ENCODE assay signal across 8 mouse cellular contexts in the genomic region with DNA sequence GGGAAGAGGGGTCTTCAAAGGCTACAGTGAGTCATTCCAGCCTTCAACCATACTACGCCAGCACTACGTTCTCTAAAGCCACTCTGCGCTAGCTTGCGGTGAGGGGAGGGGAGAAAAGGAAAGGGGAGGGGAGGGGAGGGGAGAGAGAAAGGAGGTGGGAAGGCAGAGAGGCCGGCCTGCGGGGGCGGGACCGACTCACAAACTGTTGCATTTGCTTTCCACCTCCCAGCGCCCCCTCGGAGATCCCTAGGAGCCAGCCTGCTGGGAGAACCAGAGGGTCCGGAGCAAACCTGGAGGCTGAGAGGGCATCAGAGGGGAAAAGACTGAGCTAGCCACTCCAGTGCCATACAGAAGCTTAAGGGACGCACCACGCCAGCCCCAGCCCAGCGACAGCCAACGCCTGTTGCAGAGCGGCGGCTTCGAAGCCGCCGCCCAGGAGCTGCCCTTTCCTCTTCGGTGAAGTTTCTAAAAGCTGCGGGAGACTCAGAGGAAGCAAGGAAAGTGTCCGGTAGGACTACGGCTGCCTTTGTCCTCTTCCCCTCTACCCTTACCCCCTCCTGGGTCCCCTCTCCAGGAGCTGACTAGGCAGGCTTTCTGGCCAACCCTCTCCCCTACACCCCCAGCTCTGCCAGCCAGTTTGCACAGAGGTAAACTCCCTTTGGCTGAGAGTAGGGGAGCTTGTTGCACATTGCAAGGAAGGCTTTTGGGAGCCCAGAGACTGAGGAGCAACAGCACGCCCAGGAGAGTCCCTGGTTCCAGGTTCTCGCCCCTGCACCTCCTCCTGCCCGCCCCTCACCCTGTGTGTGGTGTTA. TPM values are rescaled to one million over a fixed set of nuclear protein-coding genes. Genes with fewer than 3 reads are reported as not detected.
DNase-seq lines count a peak whose midpoint lies in the region; ATAC-seq and TF ChIP-seq lines count a peak whose summit lies in the region.

A gene (plus strand): TSS at position 239 of the 812 bp plus-strand sequence.

- H3K9me3 ChIP-seq in embryonic facial prominence, embryonic 13.5 days, result no peaks in the 10 kb centered on the region
- no peaks in the 10 kb centered on the region for H3K9me3 ChIP-seq in heart, embryonic 14.5 days (ENCODE audit: control insufficient read depth, low read length)
- H3K9me3 ChIP-seq in kidney, embryonic 14.5 days (ENCODE audit: control insufficient read depth, low read length), result no peaks in the 10 kb centered on the region
- H3K9me3 ChIP-seq in lung, embryonic 16.5 days (ENCODE audit: control insufficient read depth, low read length), result no peaks in the 10 kb centered on the region

- peak within 1 kb of the TSS; percentile 44 for H3K4me3 ChIP-seq in thymus, adult 2 months (ENCODE audit: control insufficient read depth, insufficient read depth, low read length)
- peak within 1 kb of the TSS; percentile 43 for H3K4me3 ChIP-seq in embryonic facial prominence, embryonic 13.5 days
- H3K4me3 ChIP-seq in heart, embryonic 14.5 days (ENCODE audit: control insufficient read depth in 1 of 2, insufficient read depth in 1 of 2, low read depth in 1 of 2, low read length in 2 of 2), result peak within 1 kb of the TSS; percentile 42 to 46
- peak within 1 kb of the TSS; percentile 39 for H3K4me3 ChIP-seq in kidney, embryonic 14.5 days (ENCODE audit: low read length)
- H3K4me3 ChIP-seq in lung, embryonic 16.5 days (ENCODE audit: low read length), result peak within 1 kb of the TSS; percentile 44

- no peak for TF ChIP-seq CTCF in thymus, adult 2 months (IDR thresholded peaks at IDR 0.05; ENCODE audit: borderline replicate concordance, control insufficient read depth, extremely low read depth, insufficient read depth, low read length, poor library complexity)

- 1% methylated on average over 25 of the region's 27 CpGs for WGBS in thymus, adult 2 months
- WGBS in embryonic facial prominence, embryonic 13.5 days, result 20% methylated on average over 24 of the region's 27 CpGs
- 22% methylated on average over 26 of the region's 27 CpGs for WGBS in heart, embryonic 14.5 days
- WGBS in kidney, embryonic 14.5 days, result 30% methylated on average over 27 of the region's 27 CpGs
- WGBS in lung, embryonic 16.5 days, result 17% methylated on average over 26 of the region's 27 CpGs

- TF ChIP-seq POLR2A in thymus, adult 2 months (IDR thresholded peaks at IDR 0.05; ENCODE audit: control insufficient read depth, extremely low read depth, insufficient read depth, low read length, poor library complexity), result no peak

- H3K36me3 ChIP-seq in thymus, adult 2 months (ENCODE audit: control insufficient read depth, insufficient read depth, low read length), result no peaks in the 10 kb centered on the region
- H3K36me3 ChIP-seq in embryonic facial prominence, embryonic 13.5 days, result no peaks in the 10 kb centered on the region
- no peaks in the 10 kb centered on the region for H3K36me3 ChIP-seq in heart, embryonic 14.5 days (ENCODE audit: control insufficient read depth, insufficient read depth, low read length)
- H3K36me3 ChIP-seq in kidney, embryonic 14.5 days (ENCODE audit: control insufficient read depth, insufficient read depth, low read length), result no peaks in the 10 kb centered on the region
- no peaks in the 10 kb centered on the region for H3K36me3 ChIP-seq in lung, embryonic 16.5 days (ENCODE audit: control insufficient read depth, insufficient read depth, low read length)

- 0 out of 2 replicates have a peak, but pooled peaks have one; percentile 20 for ATAC-seq in embryonic facial prominence, embryonic 13.5 days (ENCODE audit: insufficient number of reproducible peaks, insufficient read depth, low FRiP score, low TSS enrichment, low read depth)
- ATAC-seq in heart, embryonic 14.5 days (ENCODE audit: insufficient number of reproducible peaks, insufficient read depth, low FRiP score, low read depth), result no peak
- ATAC-seq in kidney, embryonic 14.5 days (ENCODE audit: low FRiP score, low TSS enrichment), result peak; percentile 63
- peak; percentile 45; the same call in 1 of the 2 replicates for ATAC-seq in lung, embryonic 16.5 days (ENCODE audit: low read depth)

- peaks cover 2% of the 10 kb centered on the region; the same call in 1 of the 2 replicates for H3K4me1 ChIP-seq in thymus, adult 2 months (replicated peaks; ENCODE audit: control insufficient read depth, insufficient read depth, low read length)
- H3K4me1 ChIP-seq in embryonic facial prominence, embryonic 13.5 days, result no peaks in the 10 kb centered on the region
- H3K4me1 ChIP-seq in heart, embryonic 14.5 days (ENCODE audit: control insufficient read depth in 2 of 2, insufficient read depth in 2 of 2, low read length in 2 of 2), result no peaks in the 10 kb centered on the region
- H3K4me1 ChIP-seq in kidney, embryonic 14.5 days (ENCODE audit: control insufficient read depth, insufficient read depth, low read length), result no peaks in the 10 kb centered on the region
- H3K4me1 ChIP-seq in lung, embryonic 16.5 days (replicated peaks; ENCODE audit: control insufficient read depth, insufficient read depth, low read length), result no peaks in the 10 kb centered on the region

- H3K9ac ChIP-seq in embryonic facial prominence, embryonic 13.5 days, result peak within 1 kb of the TSS; percentile 40; the same call in 1 of the 2 replicates
- H3K9ac ChIP-seq in heart, embryonic 14.5 days (ENCODE audit: low read length), result peak within 1 kb of the TSS; percentile 30; the same call in 1 of the 2 replicates
- peak within 1 kb of the TSS; percentile 34; the same call in 1 of the 2 replicates for H3K9ac ChIP-seq in kidney, embryonic 14.5 days (ENCODE audit: low read depth, low read length)
- H3K9ac ChIP-seq in lung, embryonic 16.5 days (ENCODE audit: low read length), result no peak within 1 kb of the TSS

- peak within 1 kb of the TSS; percentile 66 for H3K4me2 ChIP-seq in embryonic facial prominence, embryonic 13.5 days
- H3K4me2 ChIP-seq in heart, embryonic 14.5 days (ENCODE audit: low read length), result peak within 1 kb of the TSS; percentile 70
- H3K4me2 ChIP-seq in kidney, embryonic 14.5 days (replicated peaks; ENCODE audit: low read depth, low read length), result peak within 1 kb of the TSS; percentile 56
- H3K4me2 ChIP-seq in lung, embryonic 16.5 days (ENCODE audit: low read depth, low read length), result peak within 1 kb of the TSS; percentile 62

- DNase-seq in thymus, adult 2 months, result peak; percentile 14
- DNase-seq in thymus, postnatal 10 days (ENCODE audit: low spot score in 2 of 2), result no peak
- peak; percentile 75 for DNase-seq in ovary, postnatal 36 days (ENCODE audit: low spot score)
- no peak for DNase-seq in c-Kit-positive CD71-positive TER-119-positive erythroid progenitor cells, embryonic 14.5 days (ENCODE audit: low spot score)

- no peak within 1 kb of the TSS for H3K27ac ChIP-seq in thymus, adult 2 months (ENCODE audit: control insufficient read depth, insufficient read depth, low read length)
- no peak within 1 kb of the TSS for H3K27ac ChIP-seq in embryonic facial prominence, embryonic 13.5 days
- H3K27ac ChIP-seq in heart, embryonic 14.5 days (replicated peaks in 1 of 2; ENCODE audit: control insufficient read depth in 1 of 2, insufficient read depth in 1 of 2, low read depth in 2 of 2, low read length in 2 of 2), result no peak within 1 kb of the TSS
- H3K27ac ChIP-seq in kidney, embryonic 14.5 days (ENCODE audit: low read depth, low read length), result no peak within 1 kb of the TSS
- no peak within 1 kb of the TSS for H3K27ac ChIP-seq in lung, embryonic 16.5 days (ENCODE audit: low read length)

- H3K27me3 ChIP-seq in thymus, adult 2 months (ENCODE audit: control insufficient read depth, insufficient read depth, low read length), result peaks cover 2% of the 10 kb centered on the region; the same call in 1 of the 2 replicates
- H3K27me3 ChIP-seq in embryonic facial prominence, embryonic 13.5 days, result peaks cover 57% of the 10 kb centered on the region
- H3K27me3 ChIP-seq in heart, embryonic 14.5 days (ENCODE audit: control insufficient read depth, insufficient read depth, low read length), result peaks cover 36% of the 10 kb centered on the region
- peaks cover 22% of the 10 kb centered on the region for H3K27me3 ChIP-seq in kidney, embryonic 14.5 days (ENCODE audit: control insufficient read depth, insufficient read depth, low read length)
- peaks cover 23% of the 10 kb centered on the region for H3K27me3 ChIP-seq in lung, embryonic 16.5 days (ENCODE audit: control insufficient read depth, insufficient read depth, low read depth, low read length)

RNA-seq across cellular contexts. Expression of the gene that starts here (rescaled TPM):
- polyA plus RNA-seq in thymus, adult 2 months (2012; rRNA removed), result 0.59 and 0.71 TPM in 2 replicates
- 0.45 and 0.47 TPM in 2 replicates for polyA plus RNA-seq in embryonic facial prominence, embryonic 13.5 days (2015; fragmentation: Nextera tagmentation; extraction: Ambion mirVana)
- 0.13 and 0.30 TPM in 2 replicates for polyA plus RNA-seq in heart, embryonic 14.5 days (2014; fragmentation: Nextera tagmentation; extraction: Ambion mirVana)
- polyA plus RNA-seq in kidney, embryonic 14.5 days (2014; fragmentation: Nextera tagmentation; extraction: Ambion mirVana), result 0.83 and 0.95 TPM in 2 replicates
- polyA plus RNA-seq in lung, embryonic 16.5 days (2015; fragmentation: Nextera tagmentation; extraction: Ambion mirVana), result 0.13 and 0.15 TPM in 2 replicates

Comparison
In these comparisons a context has a peak if more than half of its experiments do, and no peak if none do; other contexts are left out.
1. Peak in DNase-seq and H3K4me3 ChIP-seq in thymus, adult 2 months; RNA of the gene not detected or under 1 TPM.
2. Peak in ATAC-seq, H3K4me3 ChIP-seq, H3K9ac ChIP-seq and H3K4me2 ChIP-seq in embryonic facial prominence, embryonic 13.5 days; RNA of the gene not detected or under 1 TPM.
3. Peak in ATAC-seq, H3K4me3 ChIP-seq, H3K9ac ChIP-seq and H3K4me2 ChIP-seq in kidney, embryonic 14.5 days; RNA of the gene not detected or under 1 TPM.
4. Peak in ATAC-seq, H3K4me3 ChIP-seq and H3K4me2 ChIP-seq in lung, embryonic 16.5 days; RNA of the gene not detected or under 1 TPM.